Mouse (Mus musculus): ENCODE data around the gene Tppp3.

DNA sequence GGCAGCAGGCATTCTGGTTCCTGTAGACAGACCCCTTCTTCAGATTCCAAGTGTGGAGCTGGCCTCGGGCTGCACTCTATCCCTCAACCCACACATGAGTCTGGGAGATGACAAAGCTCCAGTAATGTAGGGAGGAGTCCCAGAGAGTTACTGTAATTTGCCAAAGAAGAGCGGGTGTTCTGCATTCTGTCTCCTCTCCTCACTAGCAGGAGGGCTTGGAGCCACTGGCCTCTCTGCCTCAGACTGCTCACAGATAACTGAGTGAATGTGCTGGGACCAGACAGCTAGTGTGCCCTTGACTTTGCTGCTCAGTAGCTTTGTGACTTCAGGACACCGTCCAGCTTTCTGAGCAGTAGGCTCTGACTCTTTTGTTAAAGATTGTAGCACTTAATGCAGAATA lies 6.5 kb upstream of the Tppp3 start:
- TF ChIP-seq POLR2A (IDR thresholded peaks at IDR 0.05; ENCODE audit: extremely low read depth, insufficient read depth, low read length) (no peak), CTCF (IDR thresholded peaks at IDR 0.05; ENCODE audit: low read depth, low read length) (no peak)

Data from liver, adult 2 months (tissue).